Mouse (Mus musculus) heart, embryonic 15.5 days (tissue): ENCODE measurements at regions not wholly inside any gene's neighbourhood (a gene's known extent, or its start where the extent isn't known, plus 50 kb on each side); places are given as distances from the start of the nearest gene placed in this dataset.
A peak's percentile ranks its signal among the peaks of the same experiment; 100 is the strongest.

Experiments
- ATAC-seq: fragments of 200-750 bp; cut with Nextera tagmentation; replicated peaks from 2 replicates; pipeline ENCODE4 v1.8.0; 2017; ENCODE audit warnings: low read depth, moderate TSS enrichment; ENCODE audit not compliant: insufficient number of reproducible peaks, insufficient read depth, low FRiP score
- H3K27ac ChIP-seq: fragments of 300-500 bp; sonication (generic); 2 replicates; pipeline ENCODE4 v1.5.1; 2015; ENCODE audit warnings: mild to moderate bottlenecking, inconsistent platforms
- H3K27me3 ChIP-seq: fragments of 300-500 bp; sonication (generic); 2 replicates; pipeline ENCODE4 v1.6.1; 2015; ENCODE audit warnings: inconsistent platforms
- H3K36me3 ChIP-seq: fragments of 300-500 bp; sonication (generic); 2 replicates; pipeline ENCODE4 v1.6.1; 2015; ENCODE audit warnings: mild to moderate bottlenecking, inconsistent platforms
- H3K4me1 ChIP-seq: fragments of 300-500 bp; sonication (generic); replicated peaks from 2 replicates; pipeline ENCODE4 v1.6.1; 2015; ENCODE audit warnings: inconsistent platforms
- H3K4me2 ChIP-seq: fragments of 300-500 bp; sonication (generic); 2 replicates; pipeline ENCODE4 v1.6.1; 2015; ENCODE audit warnings: inconsistent platforms, mild to moderate bottlenecking, moderate library complexity
- H3K4me3 ChIP-seq: fragments of 300-500 bp; sonication (generic); 2 replicates; pipeline ENCODE4 v1.5.1; 2015; ENCODE audit warnings: mild to moderate bottlenecking, inconsistent platforms
- H3K9ac ChIP-seq: fragments of 300-500 bp; sonication (generic); 2 replicates; pipeline ENCODE4 v1.6.1; 2015; ENCODE audit warnings: mild to moderate bottlenecking, inconsistent platforms
- H3K9me3 ChIP-seq: fragments of 300-500 bp; sonication (generic); replicated peaks from 2 replicates; pipeline ENCODE4 v1.6.1; 2016; ENCODE audit warnings: inconsistent platforms
- WGBS: fragments of 180-500 bp; shearing (Covaris S2); methylation state at CpG from one replicate; pipeline ENCODE4 v1.1.7; 2015; ENCODE audit warnings: mixed read lengths; 5-methylcytosine and 5-hydroxymethylcytosine counted together

- Histone ChIP-seq H3K36me3 (no peaks in the 10 kb centered on the region), H3K27me3 (no peaks in the 10 kb centered on the region), H3K9ac (no peak overlapping the region), H3K4me3 (no peak overlapping the region), H3K4me2 (no peak overlapping the region), H3K9me3 (no peaks in the 10 kb centered on the region), H3K4me1 (no peaks in the 10 kb centered on the region), H3K27ac (no peak overlapping the region)
- WGBS = 78% methylated on average over 5 of the region's 5 CpGs
- no peak for ATAC-seq
Observed at GRCm38 (mm10) chr1:168010416-168010815, 321.4 kb downstream of the Lmx1a start.

DNA sequence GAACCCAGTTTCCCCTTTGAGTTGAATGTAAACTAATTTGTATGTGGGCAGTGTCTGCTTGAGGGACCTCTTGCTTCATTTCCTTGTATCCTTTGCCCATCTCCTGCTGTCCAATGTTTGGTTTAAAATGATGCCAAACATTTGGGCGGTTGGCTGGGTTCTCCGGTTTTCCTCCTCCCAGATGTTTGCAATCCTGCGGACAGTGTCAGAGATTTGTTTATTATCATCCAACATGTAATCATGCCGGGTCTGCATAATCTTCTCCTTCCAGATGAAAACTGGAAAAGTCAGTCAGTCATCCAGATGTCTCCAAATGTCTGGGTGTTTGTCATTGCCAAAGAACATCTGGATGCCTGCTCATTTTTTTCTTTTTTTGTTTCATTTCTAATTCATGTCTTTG is 323.0 kb downstream of the Lmx1a start:
- H3K4me2 ChIP-seq = no peak overlapping the region
- no peak overlapping the region for H3K27ac ChIP-seq
- H3K27me3 ChIP-seq = no peaks in the 10 kb centered on the region
- WGBS = 59% methylated on average over 4 of the region's 4 CpGs
- H3K9ac ChIP-seq = no peak overlapping the region
- ATAC-seq = no peak
- H3K4me1 ChIP-seq = no peaks in the 10 kb centered on the region
- no peaks in the 10 kb centered on the region for H3K9me3 ChIP-seq
- no peaks in the 10 kb centered on the region for H3K36me3 ChIP-seq
- no peak overlapping the region for H3K4me3 ChIP-seq

- ATAC-seq = no peak
- Histone ChIP-seq H3K27me3 (no peaks in the 10 kb centered on the region), H3K27ac (no peak overlapping the region), H3K4me3 (no peak overlapping the region), H3K4me1 (no peaks in the 10 kb centered on the region), H3K4me2 (no peak overlapping the region), H3K9me3 (no peaks in the 10 kb centered on the region), H3K9ac (no peak overlapping the region), H3K36me3 (no peaks in the 10 kb centered on the region)
- 67% methylated on average over 5 of the region's 5 CpGs for WGBS
Observed at GRCm38 (mm10) chr1:168012611-168013010, 323.6 kb downstream of the Lmx1a start.

- Histone ChIP-seq H3K9me3 (no peaks in the 10 kb centered on the region), H3K4me1 (no peaks in the 10 kb centered on the region), H3K36me3 (no peaks in the 10 kb centered on the region), H3K9ac (no peak overlapping the region), H3K4me2 (no peak overlapping the region), H3K27ac (no peak overlapping the region), H3K27me3 (no peaks in the 10 kb centered on the region), H3K4me3 (no peak overlapping the region)
- WGBS = 72% methylated on average over 5 of the region's 5 CpGs
- no peak for ATAC-seq
Observed at GRCm38 (mm10) chr1:168016375-168016890, 327.4 kb downstream of the Lmx1a start.

GRCm38 (mm10) chr1:168026481-168026880 is 337.4 kb downstream of the Lmx1a start:
- 59% methylated on average over 3 of the region's 3 CpGs for WGBS
- Histone ChIP-seq H3K4me2 (no peak overlapping the region), H3K36me3 (no peaks in the 10 kb centered on the region), H3K27me3 (no peaks in the 10 kb centered on the region), H3K9me3 (no peaks in the 10 kb centered on the region), H3K4me1 (no peaks in the 10 kb centered on the region), H3K27ac (no peak overlapping the region), H3K4me3 (no peak overlapping the region), H3K9ac (no peak overlapping the region)
- ATAC-seq = no peak

DNA sequence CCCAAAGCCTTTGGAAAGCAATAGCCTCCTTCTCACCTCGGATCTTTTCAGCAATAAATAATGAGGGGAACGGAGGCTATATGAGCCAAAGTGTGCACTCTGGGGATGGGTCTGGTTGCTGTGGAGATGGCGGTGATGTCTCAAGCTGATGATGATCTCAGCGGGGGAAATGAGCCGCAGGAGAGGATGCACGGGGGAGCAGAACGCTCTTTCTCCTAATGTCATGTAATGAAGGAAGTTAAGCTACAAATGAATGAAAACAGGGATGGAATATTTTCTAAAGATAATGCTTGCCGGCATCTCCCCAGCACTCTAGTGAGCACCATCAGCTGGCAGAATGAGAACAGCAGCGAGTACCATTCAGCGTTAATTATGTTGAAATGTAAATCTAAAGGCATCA is 355.7 kb downstream of the Lmx1a start:
- Histone ChIP-seq H3K9me3 (no peaks in the 10 kb centered on the region), H3K4me3 (no peak overlapping the region), H3K4me1 (no peaks in the 10 kb centered on the region), H3K9ac (no peak overlapping the region), H3K36me3 (no peaks in the 10 kb centered on the region), H3K27ac (no peak overlapping the region), H3K4me2 (no peak overlapping the region), H3K27me3 (no peaks in the 10 kb centered on the region)
- 65% methylated on average over 10 of the region's 10 CpGs for WGBS
- ATAC-seq = no peak

DNA sequence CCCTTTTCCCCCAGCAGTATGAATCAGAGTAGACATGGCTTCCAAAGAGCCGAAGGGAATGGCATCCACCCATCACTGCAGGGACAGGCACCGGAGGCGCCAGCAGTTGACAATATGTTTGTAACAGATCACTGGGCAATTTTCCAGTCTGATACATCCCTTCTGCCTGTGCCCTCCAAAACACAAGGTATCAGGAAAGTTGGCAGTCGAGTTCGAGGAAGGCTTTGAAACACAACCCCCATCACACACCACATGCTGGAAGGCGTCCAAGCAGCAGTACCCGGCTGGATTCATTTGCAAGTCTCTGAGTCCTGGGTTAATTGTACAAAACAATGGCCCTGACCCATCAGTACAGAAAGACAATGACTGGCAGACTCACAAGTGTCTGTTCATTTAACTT is 357.3 kb downstream of the Lmx1a start:
- Histone ChIP-seq H3K9me3 (no peaks in the 10 kb centered on the region), H3K4me1 (no peaks in the 10 kb centered on the region), H3K36me3 (no peaks in the 10 kb centered on the region), H3K4me2 (no peak overlapping the region), H3K9ac (no peak overlapping the region), H3K27me3 (no peaks in the 10 kb centered on the region), H3K4me3 (no peak overlapping the region), H3K27ac (no peak overlapping the region)
- ATAC-seq = no peak
- WGBS = 56% methylated on average over 7 of the region's 7 CpGs

DNA sequence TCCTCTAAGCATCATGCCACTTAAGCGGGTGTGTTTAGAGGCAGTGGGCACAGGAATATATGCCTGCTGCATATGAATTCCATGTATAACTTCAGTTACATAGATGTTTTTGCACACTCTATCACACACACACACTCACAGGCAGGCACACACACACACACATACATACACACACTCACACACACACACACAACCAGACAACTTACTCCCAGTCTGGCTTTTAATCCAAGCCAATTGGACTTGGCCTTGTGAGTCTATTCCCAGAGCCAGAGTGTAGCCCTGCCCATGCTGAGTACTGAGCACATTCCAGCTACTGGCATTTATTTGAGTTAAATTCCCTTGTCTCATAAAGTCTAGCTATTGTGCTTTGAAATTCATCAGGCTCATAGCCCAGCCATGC is 357.7 kb downstream of the Lmx1a start:
- Histone ChIP-seq H3K36me3 (no peaks in the 10 kb centered on the region), H3K4me2 (no peak overlapping the region), H3K27ac (no peak overlapping the region), H3K27me3 (no peaks in the 10 kb centered on the region), H3K4me1 (no peaks in the 10 kb centered on the region), H3K9me3 (no peaks in the 10 kb centered on the region), H3K4me3 (no peak overlapping the region), H3K9ac (no peak overlapping the region)
- no peak for ATAC-seq
- 81% methylated on average over 1 of the region's 1 CpGs for WGBS

DNA sequence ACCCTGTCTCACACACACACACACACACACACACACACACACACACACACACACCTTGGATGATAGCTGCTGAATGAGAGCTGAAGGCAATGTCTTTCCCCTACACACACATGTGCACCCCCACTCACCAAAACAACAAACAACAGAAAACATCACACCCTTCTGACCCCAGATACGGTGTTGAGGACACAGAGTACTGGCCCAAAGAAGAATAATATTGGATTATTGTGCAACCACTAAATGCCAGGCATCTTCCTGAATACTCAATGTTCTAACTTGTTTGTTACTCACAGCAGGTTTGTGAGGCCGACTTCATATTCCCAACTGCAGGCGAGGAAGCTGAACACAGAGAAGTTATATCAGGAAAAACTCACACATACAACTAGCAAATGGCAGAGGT is 360.9 kb downstream of the Lmx1a start:
- H3K9me3 ChIP-seq = no peaks in the 10 kb centered on the region

DNA sequence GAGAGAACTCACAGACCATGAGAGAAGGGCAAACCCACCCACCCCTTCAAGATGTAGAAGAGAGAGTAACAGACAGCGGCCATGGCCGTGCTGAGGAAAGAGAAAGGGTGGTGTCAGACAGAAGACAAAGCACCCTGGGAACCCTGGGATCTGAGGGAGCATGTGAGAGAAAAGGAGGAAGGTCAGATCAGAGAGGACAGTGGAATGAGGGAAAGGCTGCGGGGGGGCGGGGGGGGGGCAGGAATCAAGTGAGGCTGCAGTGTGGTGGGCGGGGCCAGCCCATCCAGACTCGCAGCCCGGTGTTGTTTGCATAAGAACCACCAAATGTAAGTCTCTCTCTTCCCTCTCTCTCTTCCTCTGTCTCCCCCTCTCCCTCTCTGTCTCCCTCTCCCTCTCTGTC is 367.4 kb downstream of the Lmx1a start:
- Histone ChIP-seq H3K4me3 (0 out of 2 replicates have a peak overlapping the region, but pooled peaks have one; percentile 2), H3K9ac (0 out of 2 replicates have a peak overlapping the region, but pooled peaks have one; percentile 10), H3K36me3 (no peaks in the 10 kb centered on the region), H3K9me3 (no peaks in the 10 kb centered on the region), H3K27me3 (no peaks in the 10 kb centered on the region), H3K4me1 (no peaks in the 10 kb centered on the region; the same call in 1 of the 2 replicates), H3K4me2 (peak overlapping the region; percentile 36), H3K27ac (no peak overlapping the region)
- ATAC-seq = no peak
- WGBS = 11% methylated on average over 7 of the region's 7 CpGs

More for the DNA sequence above, 360.9 kb downstream of the Lmx1a start:
- Histone ChIP-seq H3K4me1 (no peaks in the 10 kb centered on the region), H3K27me3 (no peaks in the 10 kb centered on the region), H3K9ac (no peak overlapping the region), H3K27ac (no peak overlapping the region), H3K4me3 (no peak overlapping the region), H3K36me3 (no peaks in the 10 kb centered on the region), H3K4me2 (no peak overlapping the region)
- no peak for ATAC-seq
- 81% methylated on average over 3 of the region's 3 CpGs for WGBS

DNA sequence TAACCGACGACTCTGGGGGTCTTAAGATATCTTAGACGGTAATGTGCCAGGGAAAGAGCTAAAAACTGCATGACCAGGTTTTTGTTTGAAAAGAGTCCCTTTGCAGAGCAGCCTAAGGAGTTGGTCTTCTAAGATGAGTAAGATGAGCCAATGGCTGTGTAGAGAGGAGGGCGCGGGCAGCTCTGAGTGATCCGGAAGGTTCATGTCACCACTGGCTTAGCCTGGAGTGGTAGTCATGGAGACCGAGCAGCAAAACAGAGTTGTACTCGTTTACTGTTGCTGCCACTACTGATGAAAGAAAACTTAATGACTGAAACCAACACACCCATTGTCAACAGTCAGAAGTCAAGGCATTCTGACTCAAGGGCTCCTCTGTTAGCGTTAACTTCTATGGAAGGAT is 368.4 kb downstream of the Lmx1a start:
- no peak overlapping the region for H3K4me3 ChIP-seq
- H3K4me1 ChIP-seq = no peaks in the 10 kb centered on the region; the same call in 1 of the 2 replicates
- H3K27ac ChIP-seq = no peak overlapping the region
- no peak for ATAC-seq
- no peaks in the 10 kb centered on the region for H3K9me3 ChIP-seq
- H3K4me2 ChIP-seq = no peak overlapping the region
- WGBS = 44% methylated on average over 9 of the region's 9 CpGs
- no peaks in the 10 kb centered on the region for H3K36me3 ChIP-seq
- H3K27me3 ChIP-seq = no peaks in the 10 kb centered on the region
- no peak overlapping the region for H3K9ac ChIP-seq

DNA sequence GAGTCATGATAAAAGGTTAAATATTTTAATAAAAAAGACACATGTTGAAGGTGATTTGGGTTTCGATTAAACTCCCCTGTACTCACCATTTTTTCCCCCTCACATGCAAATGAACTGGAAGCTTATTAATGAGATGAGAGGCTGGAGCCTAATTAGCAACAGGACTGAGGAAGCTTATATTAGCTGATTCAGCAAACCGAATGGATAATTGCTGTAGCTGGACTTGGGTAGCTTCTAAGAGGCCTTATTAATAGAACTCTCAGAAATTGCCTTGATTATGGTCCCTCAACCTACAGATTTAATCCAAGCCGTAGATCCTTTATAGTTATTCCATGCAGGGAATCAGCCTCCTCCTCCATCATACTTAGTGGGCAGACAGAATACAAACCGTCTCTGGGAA is 369.7 kb downstream of the Lmx1a start:
- no peaks in the 10 kb centered on the region; the same call in 1 of the 2 replicates for H3K4me1 ChIP-seq
- no peaks in the 10 kb centered on the region for H3K9me3 ChIP-seq
- H3K36me3 ChIP-seq = no peaks in the 10 kb centered on the region
- no peak overlapping the region for H3K9ac ChIP-seq
- H3K4me3 ChIP-seq = no peak overlapping the region
- no peak overlapping the region for H3K27ac ChIP-seq
- no peaks in the 10 kb centered on the region for H3K27me3 ChIP-seq
- ATAC-seq = no peak
- WGBS = 74% methylated on average over 4 of the region's 4 CpGs
- H3K4me2 ChIP-seq = no peak overlapping the region
